Mouse (Mus musculus): ENCODE data around the gene Lrrc8c. TPM values are rescaled to one million over a fixed set of nuclear protein-coding genes. Genes with fewer than 3 reads are reported as not detected.

The Lrrc8c gene
- polyA plus RNA-seq, 1 experiment from 2014 or later: 11.0 TPM

DNA sequence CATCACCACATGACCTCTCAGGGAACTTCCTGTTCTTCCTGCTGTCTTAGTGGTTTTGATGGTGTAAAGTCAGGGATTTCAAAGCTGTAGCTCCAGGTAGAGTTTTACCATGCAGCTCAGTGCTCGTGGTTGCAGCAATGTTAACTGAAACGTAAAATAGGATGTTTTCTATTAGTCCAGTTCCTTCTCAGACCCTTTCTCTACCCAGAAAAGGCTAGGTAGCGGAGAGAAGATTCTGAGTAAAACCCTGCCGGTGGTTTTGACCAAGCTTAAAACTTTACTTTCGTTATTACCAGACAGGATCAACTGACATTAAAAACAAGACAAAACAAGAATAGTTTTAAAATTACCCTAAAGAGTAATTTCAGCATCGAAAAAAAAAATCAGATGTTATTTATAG, 3.7 kb upstream of the Lrrc8c start:
- WGBS: 73% methylated on average over 6 of the region's 6 CpGs

DNA sequence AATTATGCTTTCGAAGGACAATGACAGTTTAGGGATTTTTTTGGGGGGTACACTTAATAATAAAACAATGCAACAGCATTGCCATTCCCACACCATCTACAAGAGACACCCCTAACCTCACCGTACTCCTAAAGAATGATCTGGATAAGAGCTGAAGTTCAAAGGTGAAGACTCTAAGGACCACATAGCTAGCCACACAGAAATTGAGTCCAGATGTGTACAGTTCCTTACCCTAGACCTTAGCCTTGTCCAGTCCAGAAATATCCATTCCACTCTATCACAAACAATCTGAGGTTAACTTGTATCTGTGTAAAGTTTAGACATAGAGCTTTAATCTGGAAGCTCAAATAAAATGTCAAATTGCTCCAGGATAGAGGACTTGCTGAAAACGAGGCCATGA, 2.9 kb upstream of the Lrrc8c start:
- Histone ChIP-seq H3K4me1 (peaks cover 18% of the 10 kb centered on the region), H3K27me3 (peaks cover 15% of the 10 kb centered on the region), H3K27ac (replicated peaks) (no peak overlapping the region), H3K9me3 (no peaks in the 10 kb centered on the region), H3K9ac (replicated peaks) (no peak overlapping the region), H3K4me3 (no peak overlapping the region), H3K4me2 (replicated peaks) (no peak overlapping the region), H3K36me3 (no peaks in the 10 kb centered on the region)
- no peak for ATAC-seq (ENCODE audit: low FRiP score, low read depth)
- 77% methylated on average over 3 of the region's 3 CpGs for WGBS

More for the DNA sequence above, 3.7 kb upstream of the Lrrc8c start:
- Histone ChIP-seq H3K9ac (replicated peaks) (no peak overlapping the region), H3K9me3 (no peaks in the 10 kb centered on the region), H3K4me3 (no peak overlapping the region), H3K27ac (replicated peaks) (no peak overlapping the region), H3K4me1 (peaks cover 14% of the 10 kb centered on the region), H3K36me3 (no peaks in the 10 kb centered on the region), H3K27me3 (peaks cover 15% of the 10 kb centered on the region), H3K4me2 (replicated peaks) (no peak overlapping the region)
- ATAC-seq (ENCODE audit: low FRiP score, low read depth): no peak

DNA sequence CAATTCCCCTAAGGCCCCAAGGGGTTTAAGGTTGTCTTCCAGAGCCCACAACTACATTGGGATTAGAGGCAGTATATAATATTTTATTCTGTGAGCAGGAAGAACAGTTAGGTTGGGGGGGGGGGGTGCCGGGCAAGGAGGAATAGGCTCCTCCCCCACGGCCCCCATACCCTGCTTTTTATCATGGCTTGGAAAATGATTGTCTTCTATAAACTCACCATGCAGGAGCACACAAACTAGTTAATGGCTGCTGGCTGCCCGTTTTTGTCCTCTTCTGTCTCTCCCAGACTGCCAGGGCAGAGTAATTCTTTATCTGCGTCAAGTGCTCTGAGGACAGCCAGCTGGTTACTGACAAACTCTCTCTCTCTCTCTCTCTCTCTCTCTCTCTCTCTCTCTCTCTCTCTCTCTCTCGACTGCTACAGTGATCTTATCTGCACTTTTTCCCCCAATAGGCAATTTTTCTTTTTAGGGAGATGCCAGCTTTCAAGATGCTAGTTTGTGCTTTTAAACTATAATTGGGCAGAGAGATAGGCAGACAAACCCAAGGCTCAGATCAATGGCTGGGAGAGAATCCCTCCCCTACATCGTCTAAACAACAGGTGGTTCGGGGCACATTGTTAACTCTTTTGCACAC, 1.1 kb upstream of the Lrrc8c start:
- Histone ChIP-seq H3K4me1 (peaks cover 18% of the 10 kb centered on the region), H3K27me3 (peaks cover 15% of the 10 kb centered on the region), H3K4me2 (replicated peaks) (peak overlapping the region; percentile 87), H3K9ac (replicated peaks) (no peak overlapping the region; the same call in 1 of the 2 replicates), H3K36me3 (no peaks in the 10 kb centered on the region), H3K27ac (replicated peaks) (no peak overlapping the region), H3K4me3 (peak overlapping the region; percentile 71), H3K9me3 (no peaks in the 10 kb centered on the region)
- 17% methylated on average over 7 of the region's 7 CpGs for WGBS
- ATAC-seq (ENCODE audit: low FRiP score, low read depth): no peak

- Histone ChIP-seq H3K4me2 (replicated peaks) (peak overlapping the region; percentile 87), H3K4me1 (peaks cover 18% of the 10 kb centered on the region), H3K27me3 (peaks cover 15% of the 10 kb centered on the region), H3K27ac (replicated peaks) (peak overlapping the region; percentile 85), H3K4me3 (peak overlapping the region; percentile 71), H3K36me3 (no peaks in the 10 kb centered on the region), H3K9ac (replicated peaks) (peak overlapping the region; percentile 83), H3K9me3 (no peaks in the 10 kb centered on the region)
- WGBS: under 1% methylated on average over 16 of the region's 16 CpGs
- no peak; the same call in 1 of the 2 replicates for ATAC-seq (ENCODE audit: low FRiP score, low read depth)
Measured at GRCm38 (mm10) chr5:105518626-105519095, 527 bp upstream of the Lrrc8c start.

GRCm38 (mm10) chr5:105519976-105520300, 750 bp downstream of the Lrrc8c start:
- WGBS: 4% methylated on average over 5 of the region's 5 CpGs
- peaks cover 18% of the 10 kb centered on the region for H3K4me1 ChIP-seq
- no peak overlapping the region for H3K27ac ChIP-seq (replicated peaks)
- ATAC-seq (ENCODE audit: low FRiP score, low read depth): peak; percentile 10; the same call in 1 of the 2 replicates
- H3K9ac ChIP-seq (replicated peaks): peak overlapping the region; percentile 83
- no peaks in the 10 kb centered on the region for H3K9me3 ChIP-seq
- 0 out of 2 replicates have a peak, but pooled peaks cover 3% of the 10 kb centered on the region for H3K36me3 ChIP-seq
- H3K4me2 ChIP-seq (replicated peaks): peak overlapping the region; percentile 87
- H3K27me3 ChIP-seq: peaks cover 15% of the 10 kb centered on the region
- H3K4me3 ChIP-seq: peak overlapping the region; percentile 71

DNA sequence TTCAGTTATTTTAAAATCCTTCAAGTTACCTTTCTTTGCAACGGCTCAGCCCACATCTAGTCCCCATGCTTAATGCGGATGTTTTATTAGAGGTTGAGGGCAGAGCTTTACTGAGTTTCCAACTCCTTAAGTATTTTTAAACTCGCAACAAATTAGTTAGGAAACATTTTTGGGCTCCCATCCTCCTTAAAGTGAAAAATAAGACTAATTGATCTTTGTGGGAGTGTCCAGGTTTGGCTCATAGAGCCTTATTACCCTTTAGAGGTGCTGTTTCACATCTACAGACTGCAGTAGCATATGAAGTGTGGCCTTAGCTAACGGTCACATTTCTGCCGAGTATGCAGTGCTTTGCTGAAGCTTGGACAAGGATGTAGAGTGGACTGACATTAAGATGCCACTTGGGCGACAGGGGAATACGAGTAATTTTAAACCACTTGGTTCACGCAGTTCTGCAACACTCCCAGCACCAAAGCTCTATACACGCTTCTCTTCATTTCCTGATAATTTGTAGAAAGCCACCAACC, 1.3 kb downstream of the Lrrc8c start:
- ATAC-seq (ENCODE audit: low FRiP score, low read depth): no peak
- Histone ChIP-seq H3K9me3 (no peaks in the 10 kb centered on the region), H3K4me1 (peaks cover 18% of the 10 kb centered on the region), H3K27me3 (peaks cover 15% of the 10 kb centered on the region), H3K27ac (replicated peaks) (no peak overlapping the region), H3K36me3 (0 out of 2 replicates have a peak, but pooled peaks cover 4% of the 10 kb centered on the region), H3K4me2 (replicated peaks) (peak overlapping the region; percentile 87), H3K4me3 (peak overlapping the region; percentile 71), H3K9ac (replicated peaks) (peak overlapping the region; percentile 83)
- 52% methylated on average over 9 of the region's 9 CpGs for WGBS

- ATAC-seq (ENCODE audit: low FRiP score, low read depth): no peak
- Histone ChIP-seq H3K36me3 (0 out of 2 replicates have a peak, but pooled peaks cover 4% of the 10 kb centered on the region), H3K4me2 (replicated peaks) (no peak overlapping the region), H3K4me1 (peaks cover 12% of the 10 kb centered on the region), H3K9ac (replicated peaks) (no peak overlapping the region), H3K9me3 (no peaks in the 10 kb centered on the region), H3K4me3 (no peak overlapping the region), H3K27me3 (no peaks in the 10 kb centered on the region), H3K27ac (replicated peaks) (no peak overlapping the region)
- WGBS: 87% methylated on average over 3 of the region's 3 CpGs
Measured at GRCm38 (mm10) chr5:105523452-105523851, 4.3 kb downstream of the Lrrc8c start.

DNA sequence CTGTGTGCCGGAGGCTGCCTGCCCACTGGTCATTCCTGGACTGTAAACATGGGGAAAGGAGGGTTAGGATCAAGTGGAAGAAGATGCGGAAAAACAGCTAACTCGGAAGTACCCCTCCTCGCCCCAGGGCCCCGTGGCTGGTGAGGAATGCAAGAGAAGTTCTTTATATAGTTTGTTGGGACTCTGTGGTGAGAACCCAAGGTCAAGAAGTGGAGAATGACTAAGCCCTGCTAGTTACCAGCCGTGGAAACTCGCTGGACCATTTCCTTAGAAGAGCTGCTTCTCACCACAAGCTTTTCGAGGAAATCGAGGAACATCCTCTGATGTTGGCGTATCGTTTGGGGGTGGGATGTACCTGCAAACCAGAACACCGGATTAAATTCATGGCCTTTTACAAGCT, 5.8 kb downstream of the Lrrc8c start:
- H3K36me3 ChIP-seq: 0 out of 2 replicates have a peak, but pooled peaks cover 4% of the 10 kb centered on the region
- H3K9ac ChIP-seq (replicated peaks): no peak overlapping the region
- ATAC-seq (ENCODE audit: low FRiP score, low read depth): no peak

DNA sequence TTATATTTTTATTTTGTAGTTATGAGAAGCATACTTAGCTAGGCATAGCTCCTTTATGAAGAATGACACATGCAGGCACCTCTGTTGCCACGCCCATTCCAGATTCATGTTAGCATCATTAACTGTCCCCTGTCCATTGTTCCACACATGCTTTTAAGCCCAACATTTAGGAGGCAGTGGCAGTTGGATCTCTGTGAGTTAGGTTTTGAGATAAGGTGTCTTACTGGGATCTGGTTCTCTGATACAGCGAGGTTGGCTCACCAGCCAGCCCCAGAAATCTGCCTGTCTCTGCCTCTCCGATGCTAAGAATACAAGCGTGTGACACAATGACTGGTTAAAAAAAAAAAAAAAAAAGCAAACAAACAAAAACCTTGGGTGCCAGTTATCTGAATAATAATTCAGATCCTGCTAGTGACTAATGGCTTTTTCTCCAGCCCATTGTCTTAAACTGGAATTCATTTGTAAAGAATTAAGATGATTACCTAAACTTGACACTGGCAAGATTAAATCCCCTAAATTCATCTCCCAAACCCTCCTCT, 7.0 kb downstream of the Lrrc8c start:
- 0 out of 2 replicates have a peak, but pooled peaks cover 4% of the 10 kb centered on the region for H3K36me3 ChIP-seq
- WGBS: 88% methylated on average over 4 of the region's 4 CpGs

More for the DNA sequence above, 5.8 kb downstream of the Lrrc8c start:
- Histone ChIP-seq H3K9me3 (no peaks in the 10 kb centered on the region), H3K4me1 (peaks cover 12% of the 10 kb centered on the region; the same call in 1 of the 2 replicates), H3K4me3 (no peak overlapping the region), H3K4me2 (replicated peaks) (no peak overlapping the region), H3K27ac (replicated peaks) (no peak overlapping the region), H3K27me3 (no peaks in the 10 kb centered on the region)
- WGBS: 94% methylated on average over 12 of the region's 12 CpGs

DNA sequence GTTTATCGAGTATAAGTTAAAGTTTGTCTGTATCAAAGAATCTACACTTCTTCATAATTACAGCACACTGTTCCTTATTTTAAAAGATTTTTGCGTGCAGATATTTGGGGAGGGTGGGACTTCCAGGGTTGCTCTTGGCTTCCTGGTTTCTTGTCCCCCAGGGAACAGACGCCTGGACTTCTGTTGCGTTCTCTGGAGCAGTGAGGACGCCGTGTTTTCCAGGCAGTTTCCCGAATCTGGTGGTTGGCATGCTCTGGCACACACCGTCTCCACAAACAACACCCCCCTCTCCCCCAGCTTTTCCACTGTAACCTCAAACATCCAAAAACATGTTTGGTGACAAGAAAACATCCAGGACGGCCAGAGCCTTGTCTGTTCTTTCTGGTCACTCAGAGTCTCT, 7.6 kb downstream of the Lrrc8c start:
- Histone ChIP-seq H3K9ac (replicated peaks) (no peak overlapping the region), H3K4me2 (replicated peaks) (no peak overlapping the region), H3K36me3 (0 out of 2 replicates have a peak, but pooled peaks cover 4% of the 10 kb centered on the region), H3K4me3 (no peak overlapping the region), H3K27me3 (no peaks in the 10 kb centered on the region), H3K9me3 (no peaks in the 10 kb centered on the region), H3K4me1 (peaks cover 4% of the 10 kb centered on the region; the same call in 1 of the 2 replicates), H3K27ac (replicated peaks) (no peak overlapping the region)
- no peak for ATAC-seq (ENCODE audit: low FRiP score, low read depth)
- WGBS: 94% methylated on average over 9 of the region's 9 CpGs

More for the DNA sequence above, 7.0 kb downstream of the Lrrc8c start:
- Histone ChIP-seq H3K9ac (replicated peaks) (no peak overlapping the region), H3K27me3 (no peaks in the 10 kb centered on the region), H3K4me3 (no peak overlapping the region), H3K4me2 (replicated peaks) (no peak overlapping the region), H3K4me1 (peaks cover 4% of the 10 kb centered on the region; the same call in 1 of the 2 replicates), H3K9me3 (no peaks in the 10 kb centered on the region), H3K27ac (replicated peaks) (no peak overlapping the region)
- ATAC-seq (ENCODE audit: low FRiP score, low read depth): no peak

GRCm38 (mm10) chr5:105527477-105528331, 8.5 kb downstream of the Lrrc8c start:
- Histone ChIP-seq H3K4me1 (peaks cover 4% of the 10 kb centered on the region; the same call in 1 of the 2 replicates), H3K4me2 (replicated peaks) (no peak overlapping the region), H3K9me3 (no peaks in the 10 kb centered on the region), H3K4me3 (no peak overlapping the region), H3K9ac (replicated peaks) (no peak overlapping the region), H3K27me3 (no peaks in the 10 kb centered on the region), H3K27ac (replicated peaks) (no peak overlapping the region), H3K36me3 (0 out of 2 replicates have a peak, but pooled peaks cover 4% of the 10 kb centered on the region)
- 94% methylated on average over 23 of the region's 23 CpGs for WGBS
- no peak for ATAC-seq (ENCODE audit: low FRiP score, low read depth)

Measured in midbrain, embryonic 12.5 days (tissue).